Mouse (Mus musculus) CD4-positive, CD25-positive, alpha-beta regulatory T cell, adult 4 months (primary cell): ENCODE data around the gene Khdc4. TPM values are rescaled to one million over a fixed set of nuclear protein-coding genes. Genes with fewer than 3 reads are reported as not detected.
"Not testable (repeated sequence)": the region's sequence is repeated elsewhere in the genome, so short reads cannot be mapped to it uniquely, and the experiment has no call there.

Experiments
- ATAC-seq: one replicate; pipeline ENCODE4 v1.8.0; 2017
- polyA plus RNA-seq, 2 experiments: library from polyadenylated mRNA; unstranded; fragments of 100-300 nt; shearing (Covaris generic); gene quantifications; one replicate each; pipeline ENCODE4 v1.2.1; 2017

The Khdc4 gene
- polyA plus RNA-seq, 2 experiments from 2014 or later = 49.8 to 50.2 TPM

DNA sequence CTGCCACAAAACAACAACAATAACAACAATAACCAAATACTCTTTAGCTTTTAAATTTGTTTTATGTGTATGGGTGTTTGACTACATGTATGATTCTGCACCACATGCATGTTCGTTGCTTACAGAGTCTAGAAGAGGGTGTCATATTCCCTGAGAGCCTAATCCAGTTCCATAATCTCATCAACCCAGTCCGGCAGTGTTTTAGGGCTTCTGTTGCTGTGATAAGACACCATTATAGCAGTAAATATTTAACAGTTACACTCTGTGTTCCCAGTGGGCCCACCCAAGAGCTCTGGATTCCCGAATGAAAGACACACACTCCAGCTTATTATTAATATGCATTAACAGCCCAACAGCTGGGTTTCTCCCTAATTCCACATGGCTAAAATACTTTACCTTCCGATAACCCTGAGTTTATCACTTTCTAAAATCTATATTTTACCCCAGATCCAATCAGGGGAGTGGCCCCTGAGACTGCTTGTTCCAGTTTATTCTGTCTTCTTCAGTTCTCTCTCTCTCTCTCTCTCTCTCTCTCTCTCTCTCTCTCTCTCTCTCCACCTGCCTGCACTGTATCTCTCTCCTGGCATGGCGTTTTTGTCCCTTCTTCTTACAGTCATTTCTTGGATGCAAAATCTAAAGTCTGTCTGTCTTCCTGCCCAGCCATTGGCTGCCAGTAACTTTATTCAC lies 27.0 kb upstream of the Khdc4 start:
- ATAC-seq = no peak

DNA sequence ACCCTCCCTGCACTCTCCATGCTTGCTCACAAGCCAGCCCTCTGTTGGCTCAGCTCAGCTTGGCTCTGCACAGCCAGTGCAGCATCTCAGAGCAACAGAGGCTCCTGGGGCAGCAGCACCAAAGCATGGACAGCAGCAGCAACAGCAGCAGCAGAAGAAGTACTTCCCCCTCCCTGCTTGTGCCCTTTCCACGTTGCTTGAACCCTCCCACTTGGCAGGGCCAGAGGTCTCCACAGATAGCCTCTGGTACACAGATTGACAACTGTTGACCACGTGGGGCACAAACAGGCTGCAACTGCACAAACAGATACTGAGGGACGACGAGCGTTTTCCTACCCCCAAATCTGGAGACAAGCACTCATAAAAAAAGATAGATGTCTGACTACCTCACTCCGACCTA lies 25.8 kb upstream of the Khdc4 start:
- ATAC-seq = no peak

- ATAC-seq = peak; percentile 32
These were observed 21.5 kb upstream of the Khdc4 start for GRCm38 (mm10) chr3:88664095-88664494.

- ATAC-seq = peak; percentile 54
These were observed 8.2 kb upstream of the Khdc4 start for GRCm38 (mm10) chr3:88677399-88677798.

GRCm38 (mm10) chr3:88683814-88684213 lies 1.8 kb upstream of the Khdc4 start:
- ATAC-seq = no peak

GRCm38 (mm10) chr3:88684236-88684979 lies 1.2 kb upstream of the Khdc4 start:
- no peak for ATAC-seq

DNA sequence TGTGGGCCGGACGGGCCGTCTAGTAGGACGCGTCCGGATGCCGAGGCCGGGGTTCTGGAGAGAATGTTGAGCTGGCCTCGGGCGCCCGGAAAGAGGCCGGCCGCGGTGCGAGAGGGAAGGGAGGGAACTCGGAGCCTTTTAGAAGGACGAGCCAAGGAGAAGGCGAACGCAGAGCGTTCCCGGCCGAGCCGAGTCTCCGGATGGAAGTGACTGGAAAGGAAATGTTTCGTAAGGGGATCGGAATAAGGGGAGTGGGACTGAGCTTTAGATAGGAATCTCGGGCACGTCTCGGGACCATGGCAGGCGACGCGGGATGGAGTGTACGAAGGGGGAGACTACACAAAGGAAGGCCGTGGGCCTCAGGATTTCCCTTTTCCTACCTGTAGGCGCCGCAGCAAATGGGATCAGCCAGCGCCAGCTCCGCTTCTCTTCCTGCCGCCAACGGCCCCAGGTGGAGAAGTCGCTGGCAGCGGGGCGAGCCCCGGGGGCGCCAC lies 402 bp downstream of the Khdc4 start:
- ATAC-seq = peak; percentile 1

DNA sequence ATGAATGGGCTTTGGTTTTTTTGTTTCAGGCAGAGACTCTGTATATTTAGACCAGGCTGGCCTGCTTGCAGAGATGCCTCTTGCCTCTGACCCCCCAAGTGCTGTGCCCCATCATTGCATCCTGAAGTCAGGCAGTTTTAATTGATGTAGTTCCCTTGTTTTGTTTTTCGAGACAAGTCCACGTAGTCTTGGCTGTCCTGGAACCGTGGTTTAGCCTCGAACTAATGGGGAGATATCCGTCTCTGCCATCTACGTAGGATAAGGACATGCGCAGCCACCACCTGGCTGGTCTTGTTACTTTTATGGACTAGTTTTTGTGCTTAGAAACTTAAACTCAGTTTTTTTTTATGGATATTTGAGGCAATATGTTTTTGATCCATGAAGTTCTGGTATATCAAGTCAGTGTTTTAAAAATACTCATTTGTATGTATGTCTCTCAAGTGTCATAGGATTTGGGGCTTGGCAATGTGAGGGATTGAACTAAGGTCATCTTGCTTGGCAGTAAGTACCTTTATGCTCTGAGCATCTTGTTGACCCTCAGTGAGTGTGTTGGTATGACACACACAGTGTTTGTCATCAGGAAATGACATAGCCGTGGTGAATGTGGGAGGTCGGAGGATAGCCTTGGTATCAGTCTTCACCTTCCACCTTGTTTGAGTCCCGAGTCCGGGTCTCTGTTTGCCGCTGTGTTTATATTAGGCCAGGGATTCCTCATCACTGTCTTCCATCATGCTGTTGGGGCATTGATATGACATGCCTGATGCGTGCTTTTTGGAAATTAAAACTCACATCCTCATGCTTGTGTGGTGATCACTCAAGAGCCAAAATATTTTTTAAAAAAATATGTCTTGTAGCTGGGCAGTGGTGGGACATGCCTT lies 1.4 kb downstream of the Khdc4 start:
- ATAC-seq = no peak

DNA sequence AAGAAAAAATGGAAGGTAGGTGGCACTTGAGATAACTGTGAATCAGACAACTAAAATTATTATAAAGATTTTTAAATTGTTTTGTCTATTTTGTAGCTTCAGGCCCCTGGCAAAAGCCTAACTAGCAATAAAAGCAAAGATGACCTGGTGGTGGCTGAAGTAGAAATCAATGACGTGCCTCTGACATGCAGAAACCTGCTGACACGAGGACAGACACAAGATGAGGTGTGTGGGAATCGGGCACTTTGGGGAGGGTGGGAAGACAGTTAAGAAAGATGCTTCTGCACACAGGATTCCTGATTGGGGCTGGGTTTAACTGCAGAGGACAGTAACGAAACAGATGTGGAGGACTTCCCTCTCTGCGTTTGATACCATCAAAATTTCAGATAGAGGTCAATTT lies 3.5 kb downstream of the Khdc4 start:
- ATAC-seq = no peak

GRCm38 (mm10) chr3:88695545-88695944 lies 9.9 kb downstream of the Khdc4 start:
- ATAC-seq = no peak

GRCm38 (mm10) chr3:88698051-88698450 lies 12.4 kb downstream of the Khdc4 start:
- ATAC-seq = no peak

GRCm38 (mm10) chr3:88698834-88699233 lies 13.2 kb downstream of the Khdc4 start:
- ATAC-seq = no peak

DNA sequence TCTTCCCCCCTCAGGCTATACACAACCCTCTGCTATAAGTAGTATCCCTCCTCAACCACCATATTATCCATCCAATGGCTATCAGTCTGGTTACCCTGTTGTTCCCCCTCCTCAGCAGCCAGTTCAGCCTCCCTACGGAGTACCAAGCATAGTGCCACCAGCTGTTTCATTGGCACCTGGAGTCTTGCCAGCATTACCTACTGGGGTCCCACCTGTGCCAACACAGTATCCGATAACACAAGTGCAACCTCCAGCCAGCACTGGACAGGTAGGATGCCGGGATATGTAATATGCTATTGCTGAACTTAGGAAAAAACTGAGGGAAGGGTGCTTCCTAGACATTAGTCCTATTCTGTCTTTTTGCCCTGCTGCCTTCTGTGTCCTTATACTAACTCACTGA lies 14.6 kb downstream of the Khdc4 start:
- ATAC-seq = no peak

GRCm38 (mm10) chr3:88701222-88701621 lies 15.6 kb downstream of the Khdc4 start:
- ATAC-seq = no peak

DNA sequence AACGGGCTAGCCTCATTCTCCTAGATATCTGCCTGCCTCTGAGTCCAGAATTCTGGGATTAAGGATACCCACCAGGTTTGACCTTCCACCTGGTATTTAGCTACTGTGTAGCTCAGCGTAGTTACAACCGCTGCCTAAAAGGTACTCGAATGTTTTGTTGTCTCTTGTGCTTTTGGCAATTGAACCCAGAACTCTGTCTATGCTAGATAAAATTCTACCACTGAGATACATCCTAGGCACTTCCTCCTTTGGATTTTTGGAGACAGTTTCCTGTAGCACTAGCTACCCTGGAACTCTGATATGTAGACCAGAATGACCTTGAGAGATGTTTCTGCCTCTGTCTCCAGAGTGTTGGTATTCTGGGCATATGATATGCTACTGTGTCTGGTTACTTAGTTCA lies 28.1 kb downstream of the Khdc4 start:
- ATAC-seq = no peak

- ATAC-seq = no peak
These were observed 29.1 kb downstream of the Khdc4 start for GRCm38 (mm10) chr3:88714725-88715124.

- ATAC-seq = not testable (repeated sequence)
These were observed 30.1 kb downstream of the Khdc4 start for GRCm38 (mm10) chr3:88715716-88716115.

DNA sequence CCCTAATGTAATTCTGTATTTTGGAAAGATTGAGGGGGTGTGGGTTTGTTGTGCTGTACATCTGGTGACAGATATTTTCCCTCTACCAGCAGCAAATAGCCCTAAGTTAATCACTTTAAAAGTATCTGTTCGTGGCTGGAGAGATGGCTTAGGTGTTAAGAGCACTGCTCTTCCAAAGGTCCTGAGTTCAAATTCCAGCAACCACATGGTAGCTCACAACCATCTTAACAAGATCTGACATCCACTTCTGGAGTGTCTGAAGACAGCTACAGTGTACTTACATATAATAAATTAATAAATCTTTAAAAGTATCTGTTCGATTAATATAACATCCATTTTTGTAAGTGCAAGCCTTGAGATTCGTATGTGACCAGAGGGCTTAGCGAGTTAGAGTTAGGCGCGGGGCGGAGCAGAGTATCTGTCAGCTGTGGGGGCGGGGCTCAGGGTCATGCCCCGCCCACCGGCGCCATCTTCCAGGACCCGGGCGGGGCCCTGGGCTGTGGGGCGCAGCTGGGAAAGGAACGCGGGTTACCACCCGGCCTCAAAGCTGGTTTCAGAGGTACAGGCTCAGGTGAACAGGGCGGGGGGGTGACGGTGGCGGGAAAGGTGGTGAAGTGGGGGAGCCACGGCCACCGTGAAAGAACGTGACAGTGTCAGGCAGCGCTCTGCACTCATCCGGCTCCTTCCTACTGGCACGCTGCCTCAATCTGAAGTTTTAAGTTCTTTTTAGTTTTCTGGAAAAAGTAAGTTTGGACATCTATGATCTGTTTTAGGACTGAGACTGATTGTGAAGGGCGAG lies 31.0 kb downstream of the Khdc4 start, which contains the start of gene Rit1:
Gene Rit1, plus strand, starts transcription at position 440 of the 799 bp plus-strand sequence.
- peak; percentile 98 for ATAC-seq

- ATAC-seq = peak; percentile 19
These were observed 31.7 kb downstream of the Khdc4 start for GRCm38 (mm10) chr3:88717198-88717798.

GRCm38 (mm10) chr3:88717831-88718230 lies 32.2 kb downstream of the Khdc4 start:
- no peak for ATAC-seq

- ATAC-seq = no peak
These were observed 33.5 kb downstream of the Khdc4 start for GRCm38 (mm10) chr3:88719098-88719497.

GRCm38 (mm10) chr3:88736556-88736955 lies 51.0 kb downstream of the Khdc4 start:
- no peak for ATAC-seq
